Mouse (Mus musculus): ENCODE measurements around the gene Mdh1.

Gene Mdh1

DNA sequence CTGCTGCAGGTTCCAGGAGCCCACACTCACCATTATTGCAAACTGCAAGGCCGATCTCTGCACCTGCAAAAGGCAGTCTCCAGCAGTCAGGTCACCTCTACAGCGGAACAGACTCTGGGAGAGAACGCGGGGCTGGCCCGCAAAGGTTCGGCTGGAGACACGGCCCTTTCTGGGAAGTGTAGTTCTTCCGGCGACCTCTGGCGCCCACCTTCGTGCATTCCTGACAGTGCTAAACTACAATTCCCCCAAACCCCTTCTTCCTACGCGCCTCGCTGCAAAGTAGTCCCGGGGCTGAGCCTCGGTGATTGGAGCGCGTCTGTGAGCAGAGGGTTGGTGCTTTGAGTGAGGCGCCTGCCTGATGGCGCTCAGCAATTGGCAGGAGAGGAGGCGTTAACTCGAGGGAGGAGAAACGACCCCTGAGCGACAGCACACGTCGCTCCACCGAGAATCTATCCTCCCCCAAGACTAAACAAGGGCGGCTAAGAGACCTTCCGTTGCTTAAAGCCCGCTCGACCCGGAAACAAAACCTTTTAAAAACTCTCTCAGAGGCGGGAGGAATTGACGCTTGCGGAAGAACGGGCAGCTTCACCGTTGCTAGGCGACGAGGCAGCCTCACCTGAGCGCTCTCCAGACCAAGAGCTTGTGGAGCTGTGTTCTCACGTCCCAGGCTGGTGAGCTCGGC is at the start of gene Mdh1, which contains the start of gene Wdpcp:
Gene Mdh1 (minus strand): TSS at position 668 of the 682 bp plus-strand sequence.
Gene Wdpcp (plus strand): TSS at position 536 of the 682 bp plus-strand sequence.
- peak; percentile 99 for DNase-seq

DNA sequence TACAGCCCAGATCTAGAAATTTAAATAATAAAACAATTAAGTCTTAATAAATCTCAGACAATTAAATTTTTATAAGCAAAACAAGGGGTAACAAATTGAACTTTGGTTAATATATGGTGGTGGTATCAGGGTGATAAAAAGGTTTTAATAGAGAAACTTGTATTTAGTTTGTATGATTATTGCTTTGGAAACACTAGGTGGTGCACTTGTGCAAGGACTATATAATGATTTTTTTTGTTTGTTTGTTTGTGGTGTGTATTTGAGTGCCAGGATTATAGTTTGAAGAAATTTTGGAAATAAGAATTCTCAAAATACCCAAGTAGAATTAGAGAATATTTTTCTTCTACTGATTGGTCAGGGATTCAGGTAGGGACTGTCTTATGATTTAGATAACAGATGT is 43.7 kb upstream of the Mdh1 start:
- DNase-seq = no peak

DNA sequence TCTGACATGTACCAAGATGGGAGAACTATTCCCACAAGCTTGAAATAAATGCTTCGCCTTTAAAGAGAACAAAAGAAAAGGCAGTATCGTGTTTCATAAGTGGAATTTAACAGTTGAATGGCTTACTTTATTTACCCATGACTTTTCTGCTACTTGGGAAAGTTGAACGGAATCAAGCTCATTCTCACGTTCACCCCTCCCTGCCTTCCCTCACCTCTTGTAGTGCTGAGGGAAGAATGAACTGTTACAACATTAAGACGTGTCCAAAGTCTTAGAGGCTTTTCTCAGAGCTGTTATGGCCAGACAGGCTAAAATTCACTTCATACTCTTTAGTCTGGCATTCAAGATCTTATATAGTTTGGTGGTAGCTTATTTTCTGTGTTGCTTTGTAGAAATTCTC is 30.3 kb upstream of the Mdh1 start:
- no peak for DNase-seq

DNA sequence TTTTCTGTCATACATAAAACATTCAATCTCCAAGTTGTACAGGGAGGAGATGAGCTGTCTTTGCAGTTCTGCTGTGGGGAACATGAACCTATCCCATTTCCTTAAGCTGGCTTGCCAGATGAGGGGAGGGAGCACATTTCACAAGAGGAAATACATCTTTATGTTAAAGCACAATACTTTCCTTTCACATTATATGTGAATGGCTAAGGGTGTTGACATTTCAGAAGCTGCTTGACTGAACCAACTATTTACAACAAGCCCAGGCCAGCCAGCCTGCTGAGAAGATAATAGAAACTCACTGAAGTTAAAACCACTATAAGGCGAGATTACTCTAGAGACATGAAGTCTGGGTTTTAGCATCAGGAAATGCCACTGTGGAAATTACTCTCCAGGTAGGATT is 11.1 kb upstream of the Mdh1 start:
- no peak for DNase-seq

DNA sequence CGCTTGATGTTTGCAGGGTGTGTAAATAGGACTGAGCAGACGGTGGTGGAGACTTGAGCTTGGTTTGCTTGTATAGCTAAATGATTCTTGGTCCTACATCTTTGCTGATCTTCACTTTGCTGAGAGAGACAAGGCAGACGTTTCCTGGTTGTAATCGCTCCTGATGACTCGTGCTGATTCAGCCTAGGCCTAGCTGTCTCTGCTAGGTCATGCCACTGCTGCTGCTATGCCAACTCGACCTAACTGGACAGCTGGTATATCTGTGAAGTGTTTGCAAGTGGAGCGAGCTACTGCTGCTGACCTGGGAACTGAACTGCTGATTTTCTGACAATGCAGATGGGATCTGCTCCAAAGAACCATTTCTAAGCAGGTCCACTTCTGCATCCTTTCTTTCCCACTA is 9.3 kb upstream of the Mdh1 start:
- no peak for DNase-seq

DNA sequence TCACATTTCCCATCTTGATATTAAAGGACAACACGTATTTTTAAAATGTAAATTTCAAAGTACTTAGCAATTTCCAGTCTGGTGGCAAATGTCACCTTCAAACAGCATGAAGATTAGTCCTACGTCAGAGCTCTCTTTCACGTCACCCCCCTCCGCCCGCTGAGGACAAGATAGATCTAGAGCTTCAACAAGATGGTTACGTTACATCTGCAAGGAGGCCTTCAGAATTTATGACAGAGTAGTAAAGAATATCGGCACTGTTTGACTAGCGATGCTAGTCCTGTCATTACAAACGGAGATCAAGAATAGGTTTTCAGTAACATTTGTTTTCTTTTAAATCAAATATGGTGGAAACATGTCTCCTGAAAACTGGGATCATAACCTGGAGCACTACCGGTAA is 1.2 kb downstream of the Mdh1 start:
- DNase-seq = peak; percentile 43

DNA sequence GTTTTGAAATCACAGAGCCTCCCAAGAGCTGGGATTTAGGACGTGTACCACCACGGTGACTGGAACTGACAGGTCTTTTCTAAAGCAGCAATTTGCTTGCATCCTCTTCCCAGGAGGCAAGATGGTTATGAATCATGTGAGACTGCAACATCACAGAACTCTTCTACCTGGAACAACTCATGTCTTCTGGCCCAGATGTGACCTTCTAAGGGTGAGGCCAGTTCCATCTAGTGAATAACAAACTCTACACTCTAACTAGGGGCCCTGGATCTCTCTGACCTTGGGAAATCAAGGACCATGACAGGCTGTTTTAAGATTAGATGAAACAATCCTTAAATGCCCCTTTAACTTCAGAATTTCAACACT is 2.1 kb downstream of the Mdh1 start:
- DNase-seq = no peak

DNA sequence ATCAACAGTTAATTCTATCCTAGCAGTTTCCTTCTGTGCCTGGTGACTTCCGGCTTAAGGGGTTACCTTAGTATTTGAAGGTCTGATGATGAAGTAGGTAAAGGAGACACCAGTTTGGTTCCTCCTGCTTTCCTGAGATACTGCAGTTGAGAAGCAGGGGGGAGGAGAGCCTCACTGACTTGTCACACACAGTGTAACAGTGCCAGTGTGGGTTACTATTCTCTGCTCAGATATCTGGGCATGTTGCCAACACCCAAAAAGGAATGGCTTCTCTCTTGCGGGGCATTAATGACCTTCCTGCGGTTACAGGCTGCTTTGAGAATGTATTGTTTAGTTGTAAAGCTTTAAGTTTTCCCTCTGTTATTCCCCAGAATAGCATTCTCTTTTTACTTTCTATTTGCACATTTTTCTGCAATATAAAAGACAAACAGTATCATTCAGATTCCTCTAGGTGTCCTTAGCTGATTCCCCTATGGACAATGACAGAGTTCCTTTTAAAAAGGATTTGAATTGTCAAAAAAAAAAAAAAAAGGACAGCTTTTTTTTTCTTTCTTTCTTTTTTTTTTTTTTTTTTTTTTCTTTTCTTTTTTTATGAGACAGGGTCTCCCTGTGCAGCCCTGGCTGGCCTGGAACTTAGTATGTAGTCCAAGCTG is 2.6 kb downstream of the Mdh1 start:
- peak; percentile 75 for DNase-seq

DNA sequence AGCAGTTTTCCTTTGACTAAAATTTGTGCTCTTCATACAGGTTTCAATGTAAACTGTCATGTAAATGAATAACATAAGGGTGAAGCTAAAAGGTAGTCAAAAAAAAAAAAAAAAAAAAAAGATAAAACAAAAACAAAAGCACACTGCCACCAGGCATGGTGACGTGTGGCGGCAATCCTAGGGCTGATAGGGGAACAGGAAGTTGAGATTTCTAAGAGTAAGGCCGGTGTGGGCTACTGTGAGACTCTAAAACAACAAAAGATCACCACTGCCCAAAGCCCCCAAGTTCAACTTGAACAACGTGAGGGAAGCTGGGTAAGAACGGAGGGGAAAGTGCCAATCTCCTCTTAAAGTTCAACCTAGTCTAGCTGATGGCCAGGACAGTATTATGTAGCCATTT is 3.2 kb downstream of the Mdh1 start:
- no peak for DNase-seq

DNA sequence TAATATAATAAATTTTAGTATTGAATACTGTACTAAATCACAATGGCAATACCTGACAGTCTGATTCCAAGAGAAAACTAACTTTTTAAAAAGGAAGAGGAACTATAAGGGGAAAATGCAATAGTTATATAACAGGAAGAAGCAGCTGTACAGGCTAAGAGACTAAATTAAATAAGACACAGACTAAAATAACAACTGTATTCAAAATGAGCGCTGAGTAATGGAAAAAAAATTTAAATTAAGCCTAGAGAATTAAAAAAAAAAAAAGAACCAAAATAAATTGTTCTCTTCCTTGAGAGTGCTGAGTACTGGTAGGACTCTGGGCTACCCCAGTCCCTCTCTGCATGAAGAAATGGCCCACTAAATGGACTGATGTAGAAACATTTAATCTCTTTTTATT is 4.4 kb downstream of the Mdh1 start:
- no peak for DNase-seq

DNA sequence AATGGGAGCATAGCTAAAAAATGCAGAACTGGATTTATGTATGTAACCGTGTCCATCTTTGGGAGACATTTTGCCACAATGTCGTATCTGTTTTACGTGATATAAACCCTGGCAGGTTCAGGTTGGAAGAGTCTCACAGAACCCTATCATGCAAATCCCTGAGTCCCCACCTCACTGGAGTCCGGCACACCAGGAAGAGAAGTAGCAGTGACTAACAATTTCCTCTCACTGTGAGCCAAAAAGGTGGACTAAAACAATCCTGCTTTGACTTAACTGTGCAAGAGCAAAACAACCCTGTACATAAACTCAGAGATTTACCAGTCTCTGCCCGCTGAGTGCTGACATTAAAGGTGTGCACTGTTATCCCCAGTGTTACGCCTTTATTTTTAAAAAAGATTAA is 5.2 kb downstream of the Mdh1 start:
- DNase-seq = no peak

DNA sequence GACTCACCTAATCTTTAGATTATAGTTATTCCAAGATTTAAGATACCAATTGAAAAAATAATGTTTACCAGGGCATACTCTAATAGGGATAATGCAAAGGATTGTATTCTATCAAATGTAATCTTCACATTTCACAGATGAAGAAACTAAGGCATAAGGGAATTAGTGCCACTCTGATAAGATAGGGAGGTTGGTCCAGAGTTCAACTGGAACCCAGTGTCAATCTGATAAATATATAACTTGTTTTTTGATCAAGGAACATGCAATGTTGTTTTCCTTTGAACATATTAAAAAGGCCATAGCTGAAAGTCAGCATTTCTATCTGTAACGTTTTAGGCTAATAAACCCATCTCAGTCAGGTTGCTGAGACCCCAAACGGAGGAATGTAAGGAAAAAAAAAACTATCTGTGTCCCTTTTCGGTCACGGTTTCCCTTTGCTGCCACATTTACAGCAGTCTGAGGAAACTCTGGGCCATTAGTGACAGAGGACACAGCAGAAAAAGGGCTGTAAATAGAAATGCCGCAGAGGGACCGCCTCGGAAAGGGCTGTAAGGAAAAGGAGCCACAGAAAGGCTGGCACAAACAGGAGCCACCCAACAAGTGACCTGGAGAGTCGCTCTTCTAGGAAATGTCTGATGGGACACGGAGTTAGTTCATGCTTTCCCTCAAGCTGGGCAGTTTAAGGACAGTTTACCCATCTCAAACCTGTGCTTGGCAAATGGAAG is 7.3 kb downstream of the Mdh1 start:
- DNase-seq = no peak

DNA sequence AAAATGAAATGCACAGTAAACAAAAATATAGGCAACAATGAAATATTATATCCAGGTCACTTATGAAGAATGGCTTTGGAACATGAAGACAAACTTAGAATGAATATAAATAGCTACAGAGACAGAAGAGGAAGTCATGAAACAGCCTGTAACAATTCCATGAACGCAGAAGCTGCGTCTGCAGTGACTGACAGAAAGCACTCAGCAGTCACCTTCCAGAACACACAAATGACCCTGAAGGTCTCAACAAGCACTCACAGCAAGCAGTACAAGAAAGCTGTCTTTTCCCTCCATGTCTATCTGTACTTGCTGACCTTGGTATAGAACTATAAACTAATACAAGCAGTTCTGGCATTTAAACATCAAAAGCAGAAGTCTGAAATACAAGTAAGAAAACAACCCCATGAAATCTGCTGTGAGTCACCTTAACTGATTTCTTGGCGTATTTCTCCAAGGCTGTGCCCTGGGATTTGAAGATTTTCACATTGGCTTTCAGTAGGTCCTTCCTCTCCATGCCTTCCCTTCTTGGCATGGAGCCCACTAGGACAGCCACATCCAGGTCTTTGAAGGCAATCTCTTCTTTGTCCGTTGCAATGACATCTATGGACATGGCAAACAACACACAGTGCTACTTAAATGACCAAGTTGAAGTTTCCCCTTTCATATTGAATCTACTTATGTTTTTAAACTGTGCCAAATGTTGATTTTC is 8.4 kb downstream of the Mdh1 start:
- DNase-seq = no peak

DNA sequence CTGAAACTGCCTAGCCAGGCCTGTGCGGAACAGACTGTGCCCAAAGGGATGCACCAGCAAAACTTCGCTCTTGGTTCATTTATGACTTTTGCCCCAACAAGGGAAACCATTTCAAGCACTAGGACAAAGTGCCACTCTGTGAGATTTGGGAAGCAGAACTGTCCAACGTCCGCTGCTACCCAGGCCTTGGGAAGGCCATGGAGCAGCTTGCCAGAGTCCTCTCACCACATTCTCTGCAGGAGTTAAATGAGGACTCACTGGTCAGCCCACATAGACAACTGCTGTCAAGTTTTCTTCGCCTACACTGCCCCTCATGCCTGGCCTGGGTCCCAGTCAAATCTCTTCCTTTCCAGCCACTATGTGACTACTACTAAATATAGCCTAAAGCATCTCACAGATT is 10.8 kb downstream of the Mdh1 start:
- no peak for DNase-seq

DNA sequence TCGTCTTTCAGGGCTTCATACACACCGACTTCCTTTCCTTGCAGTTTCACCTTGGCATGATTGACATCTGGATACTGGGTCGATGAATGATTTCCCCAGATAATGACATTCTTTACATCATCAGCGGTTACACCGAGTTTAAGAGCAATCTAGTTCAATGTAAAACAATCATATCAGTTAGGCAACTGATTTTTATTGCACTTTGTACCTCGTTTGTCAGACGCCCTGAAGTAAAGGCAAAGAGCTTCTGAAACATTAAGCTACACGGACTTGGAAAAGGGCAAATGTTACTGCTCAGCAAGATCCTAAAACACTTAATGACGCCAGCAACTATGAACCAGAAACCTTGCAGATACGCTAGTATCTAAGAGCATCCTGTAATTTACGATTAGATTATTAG is 12.4 kb downstream of the Mdh1 start:
- DNase-seq = no peak

DNA sequence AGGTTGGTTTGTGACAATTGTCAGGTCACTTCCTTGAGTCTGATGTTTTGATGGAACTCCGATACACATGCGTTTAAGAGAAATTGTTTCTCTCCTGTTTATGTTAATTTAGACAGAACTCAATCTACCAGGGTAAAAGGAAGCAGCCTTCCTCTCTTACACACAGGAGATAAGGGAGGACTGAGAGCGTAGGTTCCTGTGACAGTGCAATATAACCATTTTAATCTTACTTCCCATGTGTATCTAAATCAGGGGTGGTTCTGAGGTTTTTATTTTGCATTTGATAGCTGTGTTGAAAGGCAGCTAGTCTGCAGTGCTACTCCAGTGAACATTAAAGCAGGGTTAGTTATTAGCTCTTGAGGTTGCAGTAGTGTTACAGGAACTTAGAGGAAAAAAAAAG is 20.1 kb downstream of the Mdh1 start:
- no peak for DNase-seq

DNA sequence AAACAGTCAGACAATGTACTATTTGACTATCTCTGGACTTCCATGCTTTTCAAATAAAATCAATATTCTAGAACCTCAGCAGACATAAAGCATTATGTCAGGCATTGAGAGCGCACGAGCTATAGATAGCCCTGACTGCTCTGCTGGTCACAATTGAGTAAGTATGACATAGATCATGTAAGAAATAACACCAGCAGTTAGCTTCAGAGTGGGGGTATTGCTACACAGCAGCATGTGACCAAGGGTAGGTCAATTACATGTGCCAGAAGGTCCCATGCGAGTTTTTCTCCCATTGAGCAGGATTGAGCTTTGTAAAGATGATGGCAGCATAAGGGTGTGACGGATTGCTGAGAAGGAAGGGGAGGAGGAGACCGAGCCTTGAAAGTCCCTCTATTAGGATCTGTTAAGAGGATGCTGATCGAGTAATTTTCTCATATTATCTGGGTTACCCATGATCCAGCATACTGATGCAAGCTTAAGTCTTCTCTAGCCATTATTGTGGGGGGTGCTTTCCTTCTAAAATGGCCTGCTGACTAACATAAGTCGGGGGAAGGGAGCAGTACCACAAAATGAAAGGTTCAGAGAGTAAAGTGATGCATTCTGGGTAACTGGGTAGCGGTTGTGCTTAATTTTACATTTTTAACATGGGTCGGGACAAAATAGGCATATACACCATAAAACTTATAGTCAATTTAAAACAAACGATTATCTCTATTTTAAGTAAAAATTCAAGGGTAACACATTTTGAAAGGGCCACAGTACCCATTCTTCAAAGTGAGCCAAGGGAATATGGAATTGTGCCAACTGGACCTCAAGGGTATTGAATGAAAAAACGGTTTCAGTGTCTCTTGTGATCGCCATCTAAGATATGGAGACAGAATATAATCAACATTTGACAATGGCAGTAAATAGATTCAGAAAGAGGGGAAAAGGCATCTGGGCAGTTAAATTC is 21.7 kb downstream of the Mdh1 start:
- no peak for DNase-seq

DNA sequence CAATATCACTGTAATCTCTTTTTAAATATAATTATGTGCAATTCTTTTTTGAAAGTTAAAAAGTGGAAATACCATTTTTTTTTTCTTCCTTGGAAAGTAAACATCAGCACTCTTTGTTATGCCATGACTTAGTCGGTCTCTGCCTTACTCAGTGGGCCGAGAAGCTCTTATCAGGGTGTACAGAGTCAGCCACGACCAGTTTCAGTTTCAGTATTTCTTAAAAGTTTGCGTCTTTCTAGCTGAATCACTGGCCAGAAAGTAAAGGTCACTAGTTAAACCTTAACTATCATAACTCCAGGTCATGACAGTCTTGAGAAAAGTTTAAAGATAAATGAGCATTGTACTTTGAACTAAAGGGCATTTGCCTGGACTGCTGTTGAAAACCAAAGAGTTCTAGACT is 22.4 kb downstream of the Mdh1 start:
- no peak for DNase-seq

DNA sequence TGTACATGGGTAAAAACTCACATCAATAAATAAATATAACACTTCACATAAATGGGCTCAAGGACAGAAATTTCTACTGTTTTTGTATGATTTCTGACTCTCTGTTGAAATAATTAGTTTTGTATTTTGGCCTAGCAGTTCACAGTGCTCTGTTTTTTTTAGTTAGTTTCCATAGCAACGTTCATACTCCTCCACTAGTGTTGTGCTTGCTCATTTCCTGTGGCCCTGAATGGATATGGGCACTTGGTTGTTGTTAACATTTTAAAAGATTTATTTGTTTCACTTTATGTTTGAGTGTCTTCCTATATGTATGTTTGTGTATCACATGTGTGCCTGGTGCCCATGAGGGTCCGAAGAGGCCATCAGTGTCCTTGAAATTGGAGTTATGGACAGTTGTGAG is 23.1 kb downstream of the Mdh1 start:
- no peak for DNase-seq

DNA sequence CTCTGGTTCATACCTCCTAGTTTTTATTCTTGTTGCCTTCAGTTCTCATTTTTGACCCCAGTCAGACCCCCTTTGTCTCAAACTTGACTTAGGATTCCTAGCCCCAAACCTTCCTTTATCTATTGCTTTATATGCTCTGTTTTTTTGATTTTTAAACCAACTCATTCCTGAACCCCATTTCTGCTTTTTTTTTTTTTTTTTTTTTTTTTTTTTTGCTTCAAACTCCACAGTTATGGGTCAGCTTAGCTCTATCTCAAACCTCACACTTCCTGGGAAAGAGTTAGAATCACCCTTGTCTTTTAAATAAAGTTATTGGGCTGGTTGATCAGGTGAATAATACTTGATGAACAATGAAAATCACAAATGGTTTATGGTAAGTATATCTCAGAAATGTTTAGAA is 24.6 kb downstream of the Mdh1 start:
- no peak for DNase-seq

DNA sequence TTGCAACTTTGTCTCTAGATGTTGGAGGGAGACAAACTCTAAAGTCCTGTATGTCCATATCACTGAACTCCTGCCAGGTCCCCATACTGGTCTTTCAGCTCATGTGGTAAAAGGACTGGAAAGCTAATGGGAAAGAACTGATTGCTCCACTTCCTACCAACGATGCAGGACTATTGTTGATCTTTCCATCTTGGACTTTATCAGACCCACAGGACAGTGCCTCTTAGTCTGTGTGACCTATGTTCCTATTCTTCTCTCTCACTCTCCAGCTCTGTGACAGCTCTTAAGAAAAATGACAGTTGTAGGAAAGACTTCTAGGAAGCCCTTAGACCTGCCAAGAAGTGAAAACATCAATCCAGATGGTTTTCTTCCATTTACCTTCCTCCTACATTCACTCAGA is 25.5 kb downstream of the Mdh1 start:
- DNase-seq = no peak

DNA sequence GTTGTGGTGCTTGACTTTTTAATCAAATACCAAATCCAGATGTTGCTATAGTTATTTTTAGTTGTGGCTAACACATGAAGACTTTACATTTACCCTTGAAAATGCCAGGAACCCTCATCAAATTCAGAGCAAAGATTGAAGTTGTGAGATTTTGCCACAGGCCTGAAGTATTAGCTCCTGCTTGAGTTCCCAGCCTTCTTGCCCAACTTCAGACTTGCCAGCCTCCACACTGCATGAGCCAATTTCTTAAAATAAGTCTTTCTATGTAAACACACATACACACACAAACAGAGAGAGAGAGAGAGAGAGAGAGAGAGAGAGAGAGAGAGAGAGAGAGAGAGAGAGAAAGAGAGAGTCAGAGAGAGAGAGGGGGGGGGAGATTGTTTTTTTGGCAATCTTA is 26.2 kb downstream of the Mdh1 start:
- DNase-seq = no peak

DNA sequence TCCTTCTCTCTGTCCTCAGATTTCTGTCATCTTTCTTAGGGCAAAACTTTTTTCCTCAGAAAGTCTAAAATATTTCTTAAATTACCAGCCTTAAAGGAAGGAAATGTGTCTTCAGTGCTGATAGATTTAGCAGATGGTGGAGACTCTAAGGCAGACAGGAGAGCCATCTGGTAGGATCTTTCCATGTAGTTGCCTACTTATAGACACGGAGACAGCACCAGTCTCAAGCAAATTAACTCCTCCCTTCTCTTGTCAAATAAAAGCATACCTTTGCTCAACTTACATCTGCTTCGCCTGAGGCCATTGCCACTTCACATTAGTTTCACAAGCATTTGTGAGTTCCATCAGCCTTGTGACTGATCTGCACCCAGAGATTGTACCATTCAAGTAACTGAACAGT is 27.1 kb downstream of the Mdh1 start:
- DNase-seq = peak; percentile 33

All from retina, postnatal 1 day (tissue).